Mouse (Mus musculus): ENCODE measurements around the gene Ahnak2. TPM values are rescaled to one million over a fixed set of nuclear protein-coding genes. Genes with fewer than 3 reads are reported as not detected.

Gene Ahnak2
- polyA plus RNA-seq, 1 experiment, result 25.8 TPM

DNA sequence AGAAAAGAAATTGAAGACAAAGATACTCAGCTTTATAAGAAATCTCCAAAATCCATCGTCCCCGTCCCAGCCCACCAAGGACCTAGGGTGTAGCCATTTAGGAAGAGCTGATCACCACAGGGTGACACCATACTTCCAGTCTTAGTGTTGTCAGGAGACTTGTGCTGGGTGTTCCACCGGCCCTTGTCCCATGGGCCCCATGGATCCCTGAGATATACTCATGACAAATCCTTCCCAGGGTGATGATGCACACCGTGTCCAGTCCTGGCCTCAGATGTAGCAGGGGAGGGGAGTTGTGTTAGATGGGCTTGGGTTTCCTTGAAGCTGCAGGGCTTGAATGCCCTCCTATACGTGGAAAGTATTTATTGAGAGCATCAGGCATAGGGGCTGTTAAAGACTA is 44.6 kb downstream of the Ahnak2 start:
- Histone ChIP-seq H3K9me3 (replicated peaks; ENCODE audit: control insufficient read depth, insufficient read depth, low read length, poor library complexity, severe bottlenecking) (no peaks in the 10 kb centered on the region), H3K36me3 (ENCODE audit: control insufficient read depth, insufficient read depth, low read length, poor library complexity, severe bottlenecking) (no peaks in the 10 kb centered on the region), H3K27ac (ENCODE audit: insufficient read depth, low read length) (no peak overlapping the region), H3K4me3 (ENCODE audit: low read depth, low read length) (no peak overlapping the region), H3K4me1 (ENCODE audit: control insufficient read depth, insufficient read depth, low read length) (no peaks in the 10 kb centered on the region), H3K27me3 (ENCODE audit: control insufficient read depth, insufficient read depth, low read length, poor library complexity, severe bottlenecking) (no peaks in the 10 kb centered on the region), H3K9ac (ENCODE audit: low read depth, poor library complexity, severe bottlenecking) (no peak overlapping the region)
- TF ChIP-seq EP300 (IDR thresholded peaks at IDR 0.05; ENCODE audit: insufficient read depth, low read depth, low read length), result no peak

- H3K9ac ChIP-seq (ENCODE audit: low read depth, poor library complexity, severe bottlenecking), result no peak overlapping the region
- no peak overlapping the region for H3K4me3 ChIP-seq (ENCODE audit: low read depth, low read length)
- H3K9me3 ChIP-seq (replicated peaks; ENCODE audit: control insufficient read depth, insufficient read depth, low read length, poor library complexity, severe bottlenecking), result no peaks in the 10 kb centered on the region
- H3K27me3 ChIP-seq (ENCODE audit: control insufficient read depth, insufficient read depth, low read length, poor library complexity, severe bottlenecking), result no peaks in the 10 kb centered on the region
- TF ChIP-seq POLR2A (IDR thresholded peaks at IDR 0.05; ENCODE audit: insufficient read depth, low read length) (no peak), CTCF (IDR thresholded peaks at IDR 0.05; ENCODE audit: low read depth, low read length) (no peak), EP300 (IDR thresholded peaks at IDR 0.05; ENCODE audit: insufficient read depth, low read depth, low read length) (no peak)
- no peaks in the 10 kb centered on the region for H3K36me3 ChIP-seq (ENCODE audit: control insufficient read depth, insufficient read depth, low read length, poor library complexity, severe bottlenecking)
- no peak overlapping the region for H3K27ac ChIP-seq (ENCODE audit: insufficient read depth, low read length)
- H3K4me1 ChIP-seq (ENCODE audit: control insufficient read depth, insufficient read depth, low read length), result no peaks in the 10 kb centered on the region
These were observed 46.6 kb downstream of the Ahnak2 start for GRCm38 (mm10) chr12:112755900-112756299.

DNA sequence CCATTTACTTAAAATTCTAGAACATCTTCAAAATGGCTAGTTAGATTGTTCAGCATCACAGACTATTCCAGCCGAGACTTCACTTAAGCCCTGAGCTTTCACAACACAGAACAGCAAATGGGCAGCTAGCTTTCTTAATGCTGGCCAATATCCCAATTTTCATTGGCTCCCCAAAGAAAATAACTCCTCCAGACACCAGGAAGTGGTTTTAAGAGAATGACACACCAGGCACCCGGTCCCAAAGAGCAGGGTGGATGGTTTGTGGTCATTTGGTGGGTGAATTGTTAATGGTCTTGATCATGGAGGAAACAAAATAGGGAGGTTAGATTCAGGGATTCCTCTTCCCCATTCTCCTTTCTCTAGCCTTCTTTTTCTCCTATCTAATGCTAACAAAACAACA is 50.1 kb downstream of the Ahnak2 start:
- no peak for TF ChIP-seq POLR2A (IDR thresholded peaks at IDR 0.05; ENCODE audit: insufficient read depth, low read length)
- no peak for TF ChIP-seq CTCF (IDR thresholded peaks at IDR 0.05; ENCODE audit: low read depth, low read length)
- TF ChIP-seq EP300 (IDR thresholded peaks at IDR 0.05; ENCODE audit: insufficient read depth, low read depth, low read length), result no peak
- Histone ChIP-seq H3K36me3 (ENCODE audit: control insufficient read depth, insufficient read depth, low read length, poor library complexity, severe bottlenecking) (no peaks in the 10 kb centered on the region), H3K9ac (ENCODE audit: low read depth, poor library complexity, severe bottlenecking) (no peak overlapping the region), H3K4me3 (ENCODE audit: low read depth, low read length) (no peak overlapping the region), H3K4me1 (ENCODE audit: control insufficient read depth, insufficient read depth, low read length) (no peaks in the 10 kb centered on the region), H3K27me3 (ENCODE audit: control insufficient read depth, insufficient read depth, low read length, poor library complexity, severe bottlenecking) (no peaks in the 10 kb centered on the region), H3K9me3 (replicated peaks; ENCODE audit: control insufficient read depth, insufficient read depth, low read length, poor library complexity, severe bottlenecking) (no peaks in the 10 kb centered on the region), H3K27ac (ENCODE audit: insufficient read depth, low read length) (no peak overlapping the region)

GRCm38 (mm10) chr12:112750976-112751375 is 51.5 kb downstream of the Ahnak2 start:
- no peaks in the 10 kb centered on the region for H3K27me3 ChIP-seq (ENCODE audit: control insufficient read depth, insufficient read depth, low read length, poor library complexity, severe bottlenecking)
- H3K36me3 ChIP-seq (ENCODE audit: control insufficient read depth, insufficient read depth, low read length, poor library complexity, severe bottlenecking), result no peaks in the 10 kb centered on the region
- H3K9me3 ChIP-seq (replicated peaks; ENCODE audit: control insufficient read depth, insufficient read depth, low read length, poor library complexity, severe bottlenecking), result no peaks in the 10 kb centered on the region
- no peak overlapping the region for H3K4me3 ChIP-seq (ENCODE audit: low read depth, low read length)
- H3K27ac ChIP-seq (ENCODE audit: insufficient read depth, low read length), result no peak overlapping the region
- H3K9ac ChIP-seq (ENCODE audit: low read depth, poor library complexity, severe bottlenecking), result no peak overlapping the region
- no peaks in the 10 kb centered on the region for H3K4me1 ChIP-seq (ENCODE audit: control insufficient read depth, insufficient read depth, low read length)
- TF ChIP-seq EP300 (IDR thresholded peaks at IDR 0.05; ENCODE audit: insufficient read depth, low read depth, low read length), result no peak
- TF ChIP-seq CTCF (IDR thresholded peaks at IDR 0.05; ENCODE audit: low read depth, low read length), result no peak
- TF ChIP-seq POLR2A (IDR thresholded peaks at IDR 0.05; ENCODE audit: insufficient read depth, low read length), result no peak

GRCm38 (mm10) chr12:112747606-112747970 is 54.9 kb downstream of the Ahnak2 start:
- no peak overlapping the region for H3K27ac ChIP-seq (ENCODE audit: insufficient read depth, low read length)
- H3K36me3 ChIP-seq (ENCODE audit: control insufficient read depth, insufficient read depth, low read length, poor library complexity, severe bottlenecking), result peaks cover 6% of the 10 kb centered on the region; the same call in 1 of the 2 replicates
- H3K9me3 ChIP-seq (replicated peaks; ENCODE audit: control insufficient read depth, insufficient read depth, low read length, poor library complexity, severe bottlenecking), result no peaks in the 10 kb centered on the region
- H3K9ac ChIP-seq (ENCODE audit: low read depth, poor library complexity, severe bottlenecking), result no peak overlapping the region
- no peaks in the 10 kb centered on the region for H3K27me3 ChIP-seq (ENCODE audit: control insufficient read depth, insufficient read depth, low read length, poor library complexity, severe bottlenecking)
- no peaks in the 10 kb centered on the region for H3K4me1 ChIP-seq (ENCODE audit: control insufficient read depth, insufficient read depth, low read length)
- TF ChIP-seq EP300 (IDR thresholded peaks at IDR 0.05; ENCODE audit: insufficient read depth, low read depth, low read length) (no peak), POLR2A (IDR thresholded peaks at IDR 0.05; ENCODE audit: insufficient read depth, low read length) (no peak), CTCF (IDR thresholded peaks at IDR 0.05; ENCODE audit: low read depth, low read length) (no peak)
- H3K4me3 ChIP-seq (ENCODE audit: low read depth, low read length), result no peak overlapping the region

DNA sequence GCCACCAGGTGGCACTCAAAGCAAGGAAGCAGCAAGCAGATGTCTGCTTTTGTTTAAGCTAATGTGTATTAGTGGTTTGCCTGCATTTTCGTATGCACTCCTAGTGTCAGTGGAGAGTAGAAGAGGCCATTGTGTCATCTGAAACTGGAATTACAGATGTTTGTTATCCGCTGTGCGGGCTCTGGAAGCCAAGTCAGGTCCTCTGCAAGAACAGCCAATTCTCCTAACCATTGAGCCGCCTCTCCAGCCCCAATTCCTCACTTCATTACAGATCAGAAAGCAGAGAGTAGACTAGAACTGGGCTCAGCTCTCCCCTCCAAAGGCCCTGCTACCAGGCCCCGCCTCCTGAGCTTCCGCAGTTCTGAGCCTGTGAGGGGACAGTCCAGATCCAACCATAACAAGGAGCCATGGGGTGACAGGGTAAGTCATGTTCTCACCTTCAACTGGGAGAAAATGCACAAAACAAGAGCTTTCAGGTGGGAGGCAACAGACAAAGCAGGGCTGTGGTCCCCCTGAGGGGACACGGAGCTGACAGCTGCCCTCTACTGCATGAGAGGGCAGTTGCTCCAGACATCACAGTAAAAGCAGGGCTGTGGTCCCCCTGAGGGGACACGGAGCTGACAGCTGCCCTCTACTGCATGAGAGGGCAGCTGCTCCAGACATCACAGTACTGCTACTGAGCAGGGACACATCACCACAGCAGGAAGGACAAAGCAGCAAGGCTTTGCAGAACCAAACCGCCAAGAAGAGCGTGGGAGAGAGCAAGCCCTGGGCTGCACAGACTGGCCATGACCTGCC is 55.5 kb downstream of the Ahnak2 start:
- H3K27ac ChIP-seq (ENCODE audit: insufficient read depth, low read length), result no peak overlapping the region
- no peak overlapping the region for H3K9ac ChIP-seq (ENCODE audit: low read depth, poor library complexity, severe bottlenecking)
- no peak overlapping the region for H3K4me3 ChIP-seq (ENCODE audit: low read depth, low read length)

More for the DNA sequence above, 55.5 kb downstream of the Ahnak2 start:
- no peaks in the 10 kb centered on the region for H3K4me1 ChIP-seq (ENCODE audit: control insufficient read depth, insufficient read depth, low read length)
- no peak for TF ChIP-seq EP300 (IDR thresholded peaks at IDR 0.05; ENCODE audit: insufficient read depth, low read depth, low read length)
- no peak for TF ChIP-seq POLR2A (IDR thresholded peaks at IDR 0.05; ENCODE audit: insufficient read depth, low read length)
- no peak for TF ChIP-seq CTCF (IDR thresholded peaks at IDR 0.05; ENCODE audit: low read depth, low read length)
- peaks cover 6% of the 10 kb centered on the region; the same call in 1 of the 2 replicates for H3K36me3 ChIP-seq (ENCODE audit: control insufficient read depth, insufficient read depth, low read length, poor library complexity, severe bottlenecking)
- no peaks in the 10 kb centered on the region for H3K27me3 ChIP-seq (ENCODE audit: control insufficient read depth, insufficient read depth, low read length, poor library complexity, severe bottlenecking)
- no peaks in the 10 kb centered on the region for H3K9me3 ChIP-seq (replicated peaks; ENCODE audit: control insufficient read depth, insufficient read depth, low read length, poor library complexity, severe bottlenecking)
